In genomic region chrX:60780766-60781165, GRCm38 (mm10) we compare ENCODE assay signal across 19 mouse cellular contexts.
"Had no signal": no experiment of that assay in that cellular context is flagged by ENCODE, and none has a peak within 500 bp of the region (broad histone marks: within the 10 kb centered on the region; RNA-seq: fewer than 3 reads in every experiment).

No protein-coding gene starts in this region.

- DNase-seq: layer of hippocampus, adult 9-11 months; liver; lung, adult 2 months; lung, postnatal 14 days; lung, postnatal 4 days; right cerebral cortex, adult 18-20 months; right cerebral cortex, postnatal 25 days; spleen, adult 18-20 months; thymus, postnatal 25 days had no signal

- H3K4me1 ChIP-seq: limb, embryonic 10.5 days; limb, embryonic 13.5 days; liver, embryonic 12.5 days; liver, embryonic 15.5 days; neural tube, embryonic 12.5 days; neural tube, embryonic 15.5 days; stomach, embryonic 15.5 days had no signal

- H3K4me3 ChIP-seq: layer of hippocampus, adult 2 months; limb, embryonic 10.5 days; limb, embryonic 13.5 days; liver, embryonic 12.5 days; liver, embryonic 15.5 days; neural tube, embryonic 12.5 days; neural tube, embryonic 15.5 days; stomach, embryonic 15.5 days had no signal

- H3K27ac ChIP-seq: kidney, postnatal 0 days; layer of hippocampus, adult 2 months; limb, embryonic 10.5 days; limb, embryonic 13.5 days; liver, embryonic 12.5 days; liver, embryonic 15.5 days; neural tube, embryonic 12.5 days; neural tube, embryonic 15.5 days; stomach, embryonic 15.5 days had no signal

- H3K9ac ChIP-seq: limb, embryonic 13.5 days; liver, embryonic 12.5 days; liver, embryonic 15.5 days; neural tube, embryonic 12.5 days; neural tube, embryonic 15.5 days; stomach, embryonic 15.5 days had no signal

- H3K9me3 ChIP-seq: limb, embryonic 10.5 days; limb, embryonic 13.5 days; liver, embryonic 12.5 days; liver, embryonic 15.5 days; neural tube, embryonic 12.5 days; neural tube, embryonic 15.5 days; stomach, embryonic 15.5 days had no signal

- H3K27me3 ChIP-seq: limb, embryonic 13.5 days; liver, embryonic 12.5 days; liver, embryonic 15.5 days; neural tube, embryonic 12.5 days; neural tube, embryonic 15.5 days; stomach, embryonic 15.5 days had no signal

- H3K36me3 ChIP-seq: limb, embryonic 10.5 days; limb, embryonic 13.5 days; liver, embryonic 12.5 days; liver, embryonic 15.5 days; neural tube, embryonic 12.5 days; neural tube, embryonic 15.5 days; stomach, embryonic 15.5 days had no signal

- ATAC-seq: liver, embryonic 12.5 days had no signal

- H3K4me2 ChIP-seq: limb, embryonic 13.5 days; liver, embryonic 12.5 days; liver, embryonic 15.5 days; midbrain, embryonic 11.5 days; neural tube, embryonic 12.5 days; neural tube, embryonic 15.5 days; stomach, embryonic 15.5 days had no signal
